Mouse (Mus musculus) cerebellum, adult 2 months (tissue): ENCODE results near the gene Timmdc1.

ENCODE experiments used
- CTCF ChIP-seq: fragments of 200-500 bp; IDR thresholded peaks from 2 replicates; pipeline ENCODE4 v1.5.1; 2011; ENCODE audit warnings: low read depth, mild to moderate bottlenecking, control low read depth, low read length, moderate library complexity, borderline replicate concordance; ENCODE audit not compliant: insufficient read depth
- POLR2A ChIP-seq: fragments of 200-500 bp; IDR thresholded peaks from 2 replicates; pipeline ENCODE4 v1.6.1; 2011; ENCODE audit warnings: low read length, control low read depth, borderline replicate concordance; ENCODE audit not compliant: insufficient read depth

DNA sequence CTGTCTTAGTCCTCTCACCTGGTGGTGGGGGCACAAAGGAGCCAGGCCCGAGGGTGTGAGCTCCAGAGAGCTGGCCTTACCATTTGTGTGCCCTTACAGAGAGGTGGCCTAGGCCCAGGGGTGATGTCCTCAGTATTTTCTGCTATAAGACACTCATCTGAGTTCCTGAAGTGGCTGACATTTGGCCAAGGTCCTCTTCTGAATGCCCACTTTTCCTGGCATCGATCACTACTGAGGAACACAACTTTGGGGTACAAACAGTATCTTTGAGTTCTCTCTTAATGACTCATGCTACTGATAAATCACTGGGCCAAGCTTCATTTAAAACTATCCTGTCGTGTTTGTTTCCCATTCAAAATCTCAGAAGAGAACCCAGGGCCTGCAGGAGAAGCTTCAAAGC is 29.9 kb downstream of the Timmdc1 start:
- no peak for TF ChIP-seq CTCF
- TF ChIP-seq POLR2A: no peak
